Mouse (Mus musculus) kidney, adult 18-20 months (tissue): Measurements from ENCODE around the gene Ccdc15.

Source experiments
- DNase-seq: peaks from one replicate; pipeline ENCODE4 v3.0.0; 2021

The Ccdc15 gene

GRCm38 (mm10) chr9:37347988-37348642 lies at the start of gene Ccdc15:
Gene Ccdc15, minus strand, starts transcription at chr9:37348432.
- peak; percentile 95 for DNase-seq

- DNase-seq, result no peak
Observed at GRCm38 (mm10) chr9:37393482-37394131, 45.4 kb upstream of the Ccdc15 start.

GRCm38 (mm10) chr9:37392071-37392470 lies 43.8 kb upstream of the Ccdc15 start:
- DNase-seq, result no peak

- no peak for DNase-seq
Observed at GRCm38 (mm10) chr9:37390891-37391290, 42.7 kb upstream of the Ccdc15 start.

- peak; percentile 51 for DNase-seq
Observed at GRCm38 (mm10) chr9:37384284-37385182, 36.3 kb upstream of the Ccdc15 start.

GRCm38 (mm10) chr9:37383161-37383560 lies 34.9 kb upstream of the Ccdc15 start:
- no peak for DNase-seq

- DNase-seq, result no peak
Observed at GRCm38 (mm10) chr9:37375718-37376117, 27.5 kb upstream of the Ccdc15 start.

- no peak for DNase-seq
Observed at GRCm38 (mm10) chr9:37371232-37371801, 23.1 kb upstream of the Ccdc15 start.

GRCm38 (mm10) chr9:37368860-37369259 lies 20.6 kb upstream of the Ccdc15 start:
- peak; percentile 53 for DNase-seq

- DNase-seq, result no peak
Observed at GRCm38 (mm10) chr9:37368081-37368830, 20.0 kb upstream of the Ccdc15 start.

GRCm38 (mm10) chr9:37367301-37368080 lies 19.3 kb upstream of the Ccdc15 start, which contains the start of gene Hepacam:
Gene Hepacam, plus strand, starts transcription at chr9:37367351.
- DNase-seq, result no peak

- no peak for DNase-seq
Observed at GRCm38 (mm10) chr9:37365706-37366105, 17.5 kb upstream of the Ccdc15 start.

GRCm38 (mm10) chr9:37364392-37364791 lies 16.2 kb upstream of the Ccdc15 start:
- DNase-seq, result no peak

GRCm38 (mm10) chr9:37363551-37363950 lies 15.3 kb upstream of the Ccdc15 start:
- no peak for DNase-seq

- DNase-seq, result no peak
Observed at GRCm38 (mm10) chr9:37362881-37363280, 14.6 kb upstream of the Ccdc15 start.

GRCm38 (mm10) chr9:37362084-37362483 lies 13.9 kb upstream of the Ccdc15 start:
- no peak for DNase-seq

- no peak for DNase-seq
Observed at GRCm38 (mm10) chr9:37359331-37360220, 11.3 kb upstream of the Ccdc15 start.

GRCm38 (mm10) chr9:37358713-37359330 lies 10.6 kb upstream of the Ccdc15 start:
- no peak for DNase-seq

- DNase-seq, result no peak
Observed at GRCm38 (mm10) chr9:37354485-37354884, 6.3 kb upstream of the Ccdc15 start.

GRCm38 (mm10) chr9:37351266-37351665 lies 3.0 kb upstream of the Ccdc15 start:
- DNase-seq, result no peak
